Mouse (Mus musculus): ENCODE results near the gene Galns. TPM values are rescaled to one million over a fixed set of nuclear protein-coding genes. Genes with fewer than 3 reads are reported as not detected.
A peak's percentile ranks its signal among the peaks of the same experiment; 100 is the strongest.

The Galns gene
- polyA plus RNA-seq, 1 experiment from 2014 or later, result 8.2 TPM

DNA sequence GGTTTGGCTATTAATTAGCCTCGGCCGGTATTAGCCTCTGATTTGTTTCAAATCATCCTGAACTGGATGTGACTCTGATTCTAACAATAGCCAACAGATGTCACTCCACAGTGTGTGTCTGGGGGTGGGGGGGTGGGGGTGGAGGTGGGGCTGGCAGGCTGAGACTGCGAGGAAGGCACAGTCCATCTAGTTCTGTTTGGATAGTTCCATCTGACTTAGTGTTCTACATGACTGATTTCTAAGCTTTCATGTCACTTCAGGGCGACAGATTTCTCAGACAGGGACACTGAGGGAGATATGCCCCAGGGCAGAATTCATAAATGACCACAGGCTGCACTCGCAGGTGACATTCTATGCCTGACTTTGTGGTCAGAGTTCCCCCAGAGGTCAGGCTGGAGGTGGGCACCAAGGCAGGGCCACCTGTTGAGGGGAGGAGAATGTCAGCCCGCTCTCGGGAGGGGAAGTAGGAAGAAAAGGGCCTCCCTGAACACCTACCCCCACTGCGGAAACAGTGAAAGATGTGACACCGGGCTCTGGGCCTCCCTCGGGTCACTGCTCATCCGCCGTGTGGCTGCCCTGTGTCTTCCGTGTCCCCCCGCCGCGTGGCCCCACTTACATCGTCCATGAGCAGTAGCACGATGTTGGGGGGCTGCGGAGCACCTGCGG, 518 bp downstream of the Galns start:
- Histone ChIP-seq H3K27ac (replicated peaks) (peak overlapping the region; percentile 76), H3K4me2 (replicated peaks; ENCODE audit: low read depth) (peak overlapping the region; percentile 95), H3K27me3 (ENCODE audit: control insufficient read depth, insufficient read depth, low read length) (no peaks in the 10 kb centered on the region), H3K9ac (ENCODE audit: low read length) (peak overlapping the region; percentile 74), H3K9me3 (ENCODE audit: control insufficient read depth, low read length) (no peaks in the 10 kb centered on the region), H3K36me3 (ENCODE audit: control insufficient read depth, insufficient read depth, low read length) (peaks cover 7% of the 10 kb centered on the region), H3K4me1 (replicated peaks; ENCODE audit: control insufficient read depth, insufficient read depth) (no peaks in the 10 kb centered on the region; the same call in 1 of the 2 replicates), H3K4me3 (ENCODE audit: low read depth, low read length) (peak overlapping the region; percentile 66)
- DNase-seq (ENCODE audit: low spot score) (no peak), ATAC-seq (ENCODE audit: low FRiP score, low TSS enrichment) (no peak; the same call in none of the 2 replicates)
- 5% methylated on average over 17 of the region's 20 CpGs for WGBS
- TF ChIP-seq CTCF (IDR thresholded peaks at IDR 0.05; ENCODE audit: low read depth), result no peak
- no peak for TF ChIP-seq EP300 (optimal IDR thresholded peaks at IDR 0.05)

DNA sequence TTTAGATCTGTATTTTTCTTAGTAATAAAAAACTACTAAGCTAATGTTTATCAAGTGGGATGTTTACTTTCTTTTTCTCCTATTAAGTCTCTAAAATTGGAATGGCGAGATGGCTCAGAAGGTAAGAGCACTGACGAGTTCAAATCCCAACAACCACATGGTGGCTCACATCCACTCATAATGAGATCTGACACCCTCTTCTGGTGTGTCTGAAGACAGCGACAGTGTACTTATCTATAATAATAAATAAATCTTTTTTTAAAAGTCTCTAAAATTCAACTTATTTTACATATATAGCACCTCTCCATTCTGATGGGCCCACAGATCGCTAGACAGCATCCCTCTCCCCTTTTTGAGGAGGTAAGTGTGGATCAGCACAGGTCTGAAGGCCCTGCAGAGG, 1.1 kb downstream of the Galns start:
- 54% methylated on average over 4 of the region's 4 CpGs for WGBS
- Histone ChIP-seq H3K9ac (ENCODE audit: low read length) (no peak overlapping the region), H3K27me3 (ENCODE audit: control insufficient read depth, insufficient read depth, low read length) (no peaks in the 10 kb centered on the region), H3K4me3 (ENCODE audit: low read depth, low read length) (no peak overlapping the region), H3K9me3 (ENCODE audit: control insufficient read depth, low read length) (no peaks in the 10 kb centered on the region), H3K36me3 (ENCODE audit: control insufficient read depth, insufficient read depth, low read length) (peaks cover 7% of the 10 kb centered on the region), H3K27ac (replicated peaks) (no peak overlapping the region), H3K4me1 (replicated peaks; ENCODE audit: control insufficient read depth, insufficient read depth) (no peaks in the 10 kb centered on the region; the same call in 1 of the 2 replicates), H3K4me2 (replicated peaks; ENCODE audit: low read depth) (no peak overlapping the region)
- ATAC-seq (ENCODE audit: low FRiP score, low TSS enrichment), result no peak
- DNase-seq (ENCODE audit: low spot score), result no peak
- TF ChIP-seq EP300 (optimal IDR thresholded peaks at IDR 0.05), result no peak
- no peak; the same call in 1 of the 2 replicates for TF ChIP-seq CTCF (IDR thresholded peaks at IDR 0.05; ENCODE audit: low read depth)

DNA sequence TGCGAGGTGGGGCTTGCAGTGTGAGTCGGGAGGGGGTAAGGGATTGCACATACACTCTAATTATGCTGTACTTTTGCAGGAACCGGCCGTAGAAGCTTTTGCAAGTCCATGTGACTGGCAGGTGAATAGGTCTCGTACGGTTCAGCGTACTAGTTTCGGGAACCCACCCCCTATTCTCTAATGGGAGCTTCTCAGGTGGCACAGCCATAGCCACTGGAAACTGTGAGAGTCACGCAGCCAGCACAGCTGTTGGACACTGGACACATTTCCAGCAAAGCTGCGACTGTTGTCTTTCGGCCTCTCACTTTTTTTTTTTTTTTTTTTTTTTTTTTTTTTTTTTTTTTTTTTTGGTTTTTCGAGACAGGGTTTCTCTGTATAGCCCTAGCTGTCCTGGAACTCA, 4.5 kb downstream of the Galns start:
- no peak for TF ChIP-seq EP300 (optimal IDR thresholded peaks at IDR 0.05)
- TF ChIP-seq CTCF (IDR thresholded peaks at IDR 0.05; ENCODE audit: low read depth), result no peak
- WGBS, result 89% methylated on average over 11 of the region's 12 CpGs
- no peaks in the 10 kb centered on the region for H3K27me3 ChIP-seq (ENCODE audit: control insufficient read depth, insufficient read depth, low read length)
- H3K4me3 ChIP-seq (ENCODE audit: low read depth, low read length), result no peak overlapping the region
- H3K4me2 ChIP-seq (replicated peaks; ENCODE audit: low read depth), result no peak overlapping the region
- no peaks in the 10 kb centered on the region for H3K36me3 ChIP-seq (ENCODE audit: control insufficient read depth, insufficient read depth, low read length)
- DNase-seq (ENCODE audit: low spot score) (no peak), ATAC-seq (ENCODE audit: low FRiP score, low TSS enrichment) (no peak)
- no peaks in the 10 kb centered on the region for H3K4me1 ChIP-seq (replicated peaks; ENCODE audit: control insufficient read depth, insufficient read depth)
- no peak overlapping the region for H3K9ac ChIP-seq (ENCODE audit: low read length)
- no peak overlapping the region for H3K27ac ChIP-seq (replicated peaks)
- H3K9me3 ChIP-seq (ENCODE audit: control insufficient read depth, low read length), result no peaks in the 10 kb centered on the region

DNA sequence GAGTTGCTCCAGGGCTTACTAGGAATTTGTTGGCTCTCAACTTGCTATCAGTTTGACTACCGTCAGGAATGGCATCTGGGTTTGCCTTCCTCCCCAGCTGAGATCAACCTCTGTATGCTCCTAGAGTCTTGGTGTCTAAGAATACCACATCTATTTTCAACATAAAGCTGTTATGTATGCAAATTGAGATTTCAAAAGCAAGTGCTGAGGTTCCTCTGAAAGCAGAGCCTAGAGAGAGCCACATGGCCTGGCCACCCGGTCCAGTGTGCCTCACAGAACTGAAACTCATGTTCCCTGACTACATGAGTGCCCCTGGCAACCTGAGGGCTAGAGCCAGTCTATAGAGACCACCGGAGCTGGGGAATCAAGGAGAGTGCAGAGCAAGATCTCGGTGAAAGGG, 5.9 kb downstream of the Galns start:
- Histone ChIP-seq H3K36me3 (ENCODE audit: control insufficient read depth, insufficient read depth, low read length) (no peaks in the 10 kb centered on the region), H3K4me2 (replicated peaks; ENCODE audit: low read depth) (no peak overlapping the region), H3K4me1 (replicated peaks; ENCODE audit: control insufficient read depth, insufficient read depth) (no peaks in the 10 kb centered on the region), H3K4me3 (ENCODE audit: low read depth, low read length) (no peak overlapping the region), H3K9me3 (ENCODE audit: control insufficient read depth, low read length) (no peaks in the 10 kb centered on the region), H3K27me3 (ENCODE audit: control insufficient read depth, insufficient read depth, low read length) (no peaks in the 10 kb centered on the region), H3K9ac (ENCODE audit: low read length) (no peak overlapping the region), H3K27ac (replicated peaks) (no peak overlapping the region)
- TF ChIP-seq EP300 (optimal IDR thresholded peaks at IDR 0.05) (no peak), CTCF (IDR thresholded peaks at IDR 0.05; ENCODE audit: low read depth) (no peak)
- no peak for DNase-seq (ENCODE audit: low spot score)
- no peak for ATAC-seq (ENCODE audit: low FRiP score, low TSS enrichment)
- WGBS, result 76% methylated on average over 4 of the region's 4 CpGs

DNA sequence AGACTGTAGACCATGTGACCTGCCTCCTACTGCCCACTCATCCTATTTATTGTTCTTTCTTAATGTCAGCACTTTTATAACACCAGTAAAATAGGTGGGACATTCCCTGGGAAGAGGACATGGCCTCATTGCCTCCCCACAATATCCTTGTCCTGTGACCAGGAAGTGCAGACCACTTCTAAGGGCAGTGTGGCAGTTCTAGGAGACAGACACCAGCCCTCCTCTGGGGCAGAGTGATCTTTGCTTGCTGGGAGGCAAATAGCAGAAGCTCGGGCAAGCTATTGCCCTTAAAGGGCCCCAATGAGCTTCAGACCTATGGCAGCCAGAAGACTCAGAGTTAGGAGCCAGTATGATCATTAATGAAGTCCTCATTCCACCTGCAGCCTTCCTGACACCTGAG, 6.6 kb downstream of the Galns start:
- Histone ChIP-seq H3K9me3 (ENCODE audit: control insufficient read depth, low read length) (no peaks in the 10 kb centered on the region), H3K4me1 (replicated peaks; ENCODE audit: control insufficient read depth, insufficient read depth) (no peaks in the 10 kb centered on the region), H3K9ac (ENCODE audit: low read length) (no peak overlapping the region), H3K27ac (replicated peaks) (no peak overlapping the region), H3K4me3 (ENCODE audit: low read depth, low read length) (no peak overlapping the region), H3K27me3 (ENCODE audit: control insufficient read depth, insufficient read depth, low read length) (no peaks in the 10 kb centered on the region), H3K4me2 (replicated peaks; ENCODE audit: low read depth) (no peak overlapping the region), H3K36me3 (ENCODE audit: control insufficient read depth, insufficient read depth, low read length) (no peaks in the 10 kb centered on the region)
- no peak for DNase-seq (ENCODE audit: low spot score)
- ATAC-seq (ENCODE audit: low FRiP score, low TSS enrichment), result no peak
- TF ChIP-seq EP300 (optimal IDR thresholded peaks at IDR 0.05), result no peak
- no peak for TF ChIP-seq CTCF (IDR thresholded peaks at IDR 0.05; ENCODE audit: low read depth)
- 68% methylated on average over 1 of the region's 1 CpGs for WGBS

DNA sequence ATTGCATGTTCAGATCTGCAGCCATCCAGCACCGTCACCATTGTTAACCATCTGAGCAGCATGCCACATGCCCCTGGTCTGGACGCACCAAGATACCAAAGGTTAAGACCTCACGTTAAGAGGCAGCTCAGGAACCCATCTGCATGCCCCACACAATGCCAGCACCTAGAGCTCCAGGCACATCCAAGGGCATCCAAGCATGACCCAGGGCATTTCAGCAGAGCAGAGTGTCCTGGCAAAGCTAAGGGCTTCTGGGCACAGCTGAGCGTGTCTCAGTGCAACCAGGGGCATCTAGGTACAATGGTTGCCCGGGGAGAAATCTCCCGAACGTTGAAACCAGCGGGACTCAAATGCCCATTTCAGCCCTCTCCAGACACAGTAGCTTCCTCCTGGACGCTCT, 10.6 kb downstream of the Galns start:
- TF ChIP-seq CTCF (IDR thresholded peaks at IDR 0.05; ENCODE audit: low read depth), result no peak
- DNase-seq (ENCODE audit: low spot score) (no peak), ATAC-seq (ENCODE audit: low FRiP score, low TSS enrichment) (no peak)
- 90% methylated on average over 9 of the region's 9 CpGs for WGBS
- H3K4me3 ChIP-seq (ENCODE audit: low read depth, low read length), result no peak overlapping the region
- H3K9ac ChIP-seq (ENCODE audit: low read length), result no peak overlapping the region
- no peaks in the 10 kb centered on the region for H3K9me3 ChIP-seq (ENCODE audit: control insufficient read depth, low read length)
- no peaks in the 10 kb centered on the region for H3K27me3 ChIP-seq (ENCODE audit: control insufficient read depth, insufficient read depth, low read length)
- H3K27ac ChIP-seq (replicated peaks), result no peak overlapping the region
- H3K4me1 ChIP-seq (replicated peaks; ENCODE audit: control insufficient read depth, insufficient read depth), result no peaks in the 10 kb centered on the region
- no peaks in the 10 kb centered on the region for H3K36me3 ChIP-seq (ENCODE audit: control insufficient read depth, insufficient read depth, low read length)
- H3K4me2 ChIP-seq (replicated peaks; ENCODE audit: low read depth), result no peak overlapping the region
